23 mouse cellular contexts compared by ENCODE assay signal in the genomic region with DNA sequence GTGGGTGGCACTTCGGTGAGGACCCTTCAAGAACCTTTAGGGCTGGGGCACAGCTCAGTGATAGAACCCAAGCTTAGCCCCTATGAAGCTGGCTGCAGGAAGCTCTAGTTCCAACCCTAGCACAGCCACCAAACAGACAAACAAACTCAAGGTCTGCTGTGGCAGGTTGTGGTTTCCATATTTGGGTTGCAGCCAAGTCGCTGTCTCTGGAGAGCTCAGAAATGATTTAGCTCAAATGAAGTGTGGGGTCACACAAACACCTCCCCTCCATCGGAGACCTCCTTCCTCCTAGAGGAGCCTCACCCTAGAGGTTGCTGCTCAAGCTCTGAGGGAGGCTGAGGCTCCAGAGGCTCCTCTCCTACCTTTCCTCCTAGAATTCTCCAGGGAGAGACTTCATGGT. TPM values are rescaled to one million over a fixed set of nuclear protein-coding genes. Genes with fewer than 3 reads are reported as not detected.
DNase-seq lines count a peak whose midpoint lies in the region; ATAC-seq lines count a peak whose summit lies in the region.
"Had no signal": no experiment of that assay in that cellular context is flagged by ENCODE, and none has a peak within 500 bp of the region (broad histone marks: within the 10 kb centered on the region; RNA-seq: fewer than 3 reads in every experiment).

No protein-coding gene starts in this region.

- H3K4me1 ChIP-seq in kidney, embryonic 14.5 days (ENCODE audit: control insufficient read depth, insufficient read depth, low read length), result peaks cover 7% of the 10 kb centered on the region; the same call in 1 of the 2 replicates

- H3K9me3 ChIP-seq in kidney, embryonic 14.5 days (ENCODE audit: control insufficient read depth, low read length), result no peaks in the 10 kb centered on the region
- H3K9me3 ChIP-seq: heart, embryonic 13.5 days; neural tube, embryonic 12.5 days had no signal

- H3K4me3 ChIP-seq in kidney, embryonic 14.5 days (ENCODE audit: low read length), result no peak overlapping the region
- H3K4me3 ChIP-seq: heart, adult 2 months; heart, embryonic 13.5 days; neural tube, embryonic 12.5 days had no signal

- no peak overlapping the region for H3K4me2 ChIP-seq in kidney, embryonic 14.5 days (replicated peaks; ENCODE audit: low read depth, low read length)
- H3K4me2 ChIP-seq: heart, embryonic 13.5 days; hindbrain, embryonic 14.5 days; neural tube, embryonic 12.5 days had no signal

- 74% methylated on average over 3 of the region's 3 CpGs for WGBS in kidney, embryonic 14.5 days

- no peak overlapping the region for H3K27ac ChIP-seq in kidney, embryonic 14.5 days (ENCODE audit: low read depth, low read length)
- H3K27ac ChIP-seq: heart, adult 2 months; heart, embryonic 13.5 days; hindbrain, embryonic 14.5 days; kidney, postnatal 0 days; neural tube, embryonic 12.5 days had no signal

- DNase-seq in adrenal gland, postnatal 14 days, result peak; percentile 41
- DNase-seq in adrenal gland, postnatal 4 days (ENCODE audit: low spot score in 2 of 2), result no peak
- DNase-seq in kidney, postnatal 25 days, result no peak
- peak; percentile 51 for DNase-seq in 3T3-L1 (ENCODE audit: low read depth, low spot score)
- no peak for DNase-seq in cerebellum, postnatal 14 days
- no peak for DNase-seq in cerebellum, adult 9-11 months
- DNase-seq: cerebellum, adult 2 months; gastrocnemius, postnatal 25 days; heart, adult 2 months; heart, postnatal 14 days; kidney, adult 18-20 months; right cerebral cortex, postnatal 14 days; thymus, postnatal 14 days had no signal

- ATAC-seq in kidney, embryonic 14.5 days (ENCODE audit: low FRiP score, low TSS enrichment), result 0 out of 2 replicates have a peak, but pooled peaks have one; percentile 8
- peak; percentile 37; the same call in 1 of the 2 replicates for ATAC-seq in megakaryocyte progenitor cell, adult 5-6 weeks (replicated peaks; ENCODE audit: poor library complexity)
- ATAC-seq: CD4-positive, CD25-positive, alpha-beta regulatory T cell, adult 4 months; inflammation-experienced regulatory T-cells, adult 6 months; lung, postnatal 0 days had no signal

- H3K27me3 ChIP-seq in kidney, embryonic 14.5 days (ENCODE audit: control insufficient read depth, insufficient read depth, low read length), result no peaks in the 10 kb centered on the region
- H3K27me3 ChIP-seq: Patski had no signal

- H3K9ac ChIP-seq in kidney, embryonic 14.5 days (ENCODE audit: low read depth, low read length), result no peak overlapping the region
- H3K9ac ChIP-seq: heart, embryonic 13.5 days; hindbrain, embryonic 14.5 days; neural tube, embryonic 12.5 days had no signal

- H3K36me3 ChIP-seq in kidney, embryonic 14.5 days (ENCODE audit: control insufficient read depth, insufficient read depth, low read length), result peaks cover 12% of the 10 kb centered on the region; the same call in 1 of the 2 replicates
- H3K36me3 ChIP-seq: heart, embryonic 13.5 days; neural tube, embryonic 12.5 days had no signal

RNA-seq across cellular contexts. Expression of a gene that starts 48.4 kb away (rescaled TPM):
- total RNA-seq in adrenal gland, postnatal 14 days (2021), result 9.1 and 10.2 TPM in 2 replicates
- 10 to 100 TPM; 13.3 to 14.4 TPM for total RNA-seq in adrenal gland, postnatal 4 days (2021)
- polyA plus RNA-seq in kidney, embryonic 14.5 days (2014; fragmentation: Nextera tagmentation; extraction: Ambion mirVana), result 10.9 and 15.2 TPM in 2 replicates
- 9.5 and 12.2 TPM in 2 replicates for total RNA-seq in megakaryocyte progenitor cell, adult 5-6 weeks (2015)
- total RNA-seq in megakaryocyte progenitor cell, adult 5-6 weeks (2017), result 6.8 and 7.7 TPM in 2 replicates

Comparison
In these comparisons a context has a peak if more than half of its experiments do, and no peak if none do; other contexts are left out.
1. DNase-seq: peak in adrenal gland, postnatal 14 days (single experiment) and 3T3-L1 (single experiment); none in adrenal gland, postnatal 4 days (0 of 2), kidney, postnatal 25 days (0 of 2), cerebellum, postnatal 14 days (0 of 2) and cerebellum, adult 9-11 months (single experiment).